Mouse (Mus musculus) liver, postnatal 0 days (tissue): ENCODE measurements around the gene Dusp7.

Source experiments
- CTCF ChIP-seq: sonication (generic); IDR thresholded peaks from 2 replicates; pipeline ENCODE4 v1.5.1; 2016; ENCODE audit warnings: antibody characterized with exemption, low read depth
- EP300 ChIP-seq: IDR thresholded peaks from 2 replicates; pipeline ENCODE4 v1.6.1; 2016; ENCODE audit warnings: antibody characterized with exemption, low read depth, mild to moderate bottlenecking

GRCm38 (mm10) chr9:106416826-106417225 is 48.4 kb downstream of the Dusp7 start:
- no peak for TF ChIP-seq EP300
- no peak for TF ChIP-seq CTCF
